Mouse (Mus musculus): ENCODE data around the gene Carns1. TPM values are rescaled to one million over a fixed set of nuclear protein-coding genes. Genes with fewer than 3 reads are reported as not detected.

The Carns1 gene
- total and polyA plus RNA-seq, 3 experiments, result 0.63 to 0.81 TPM; not detected in 1

DNA sequence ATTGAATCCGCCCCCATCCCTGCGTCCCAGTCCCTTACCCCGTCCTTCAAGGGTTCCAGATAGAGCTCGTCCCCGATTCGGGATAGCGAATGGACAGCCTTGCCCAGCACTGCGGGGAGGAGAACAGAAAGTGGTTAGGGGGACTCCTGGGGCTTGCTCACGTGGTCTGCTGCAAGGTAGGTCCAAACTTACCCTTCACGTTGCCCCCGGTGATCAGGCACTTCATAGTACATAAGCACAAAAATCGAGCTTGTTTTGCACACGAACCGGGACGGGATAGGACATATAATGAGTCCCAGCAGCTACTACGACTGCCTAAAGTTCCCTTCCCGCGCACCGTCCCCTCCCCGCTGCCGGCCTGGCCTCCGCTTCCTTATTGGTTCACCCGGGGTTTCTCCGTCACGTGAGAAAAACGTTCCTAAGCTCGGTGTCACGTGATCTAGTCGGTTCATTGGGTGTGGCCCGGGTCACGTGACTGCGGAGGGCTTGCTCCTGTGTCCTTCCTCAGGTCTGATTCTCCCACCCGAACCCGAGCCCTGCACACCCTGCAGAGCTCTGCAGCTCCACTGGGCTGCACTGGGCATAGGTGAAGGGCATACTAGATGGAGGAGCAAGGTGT lies 26.1 kb upstream of the Carns1 start, which contains the start of gene Rad9a (continued):
- no peak for TF ChIP-seq JUND (IDR thresholded peaks at IDR 0.05; ENCODE audit: low read depth, low read length)
- peak; percentile 50; the same call in 1 of the 2 replicates for TF ChIP-seq KAT2A (conservative IDR thresholded peaks at IDR 0.05; ENCODE audit: low read depth, low read length)
- TF ChIP-seq POLR2A (IDR thresholded peaks at IDR 0.05; ENCODE audit: control insufficient read depth in 1 of 2, insufficient read depth in 1 of 2, low read depth in 1 of 2, low read length in 2 of 2, poor library complexity in 1 of 2), result peak; percentile 81 to 97

DNA sequence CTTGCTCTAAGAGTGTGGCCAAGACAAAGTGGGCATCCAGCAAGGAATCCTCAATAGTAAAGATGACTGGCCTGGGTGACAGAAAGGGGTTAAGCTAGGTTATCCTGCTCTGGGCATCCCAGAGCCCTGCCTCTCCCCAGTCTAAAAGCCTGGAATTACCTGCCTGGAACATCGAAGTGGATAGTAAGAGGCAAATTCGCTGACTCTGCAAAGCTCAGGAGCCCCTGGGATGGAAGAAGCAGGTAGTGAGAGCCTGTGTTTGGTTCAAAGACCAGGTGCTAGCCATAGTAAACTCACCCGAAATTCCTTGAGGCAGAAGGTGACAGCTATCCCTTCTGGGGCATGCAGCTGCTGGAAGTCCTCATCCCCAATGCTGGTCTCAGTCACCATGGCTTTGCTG lies 21.9 kb upstream of the Carns1 start:
- no peak overlapping the region for H3K9ac ChIP-seq (ENCODE audit: control insufficient read depth, low read depth, low read length, poor library complexity, severe bottlenecking)

GRCm38 (mm10) chr19:4196548-4196947 lies 21.3 kb upstream of the Carns1 start:
- H3K4me3 ChIP-seq (ENCODE audit: control insufficient read depth in 1 of 2, insufficient read depth in 1 of 2, low read depth in 2 of 2, low read length in 2 of 2), result no peak overlapping the region
- no peak overlapping the region for H3K27ac ChIP-seq (ENCODE audit: control insufficient read depth, low read depth, low read length)
- peaks cover 6 to 27% of the 10 kb centered on the region in 2 experiments for H3K4me1 ChIP-seq (ENCODE audit: control insufficient read depth in 1 of 2, insufficient read depth in 2 of 2, low read length in 2 of 2)
- no peaks in the 10 kb centered on the region for H3K9me3 ChIP-seq (replicated peaks; ENCODE audit: insufficient read depth, low read length)
- no peaks in the 10 kb centered on the region for H3K27me3 ChIP-seq (ENCODE audit: control insufficient read depth in 1 of 2, insufficient read depth in 2 of 2, low read length in 2 of 2)
- H3K9ac ChIP-seq (ENCODE audit: control insufficient read depth, low read depth, low read length, poor library complexity, severe bottlenecking), result no peak overlapping the region
- no peak for TF ChIP-seq HCFC1 (IDR thresholded peaks at IDR 0.05; ENCODE audit: low read depth, low read length)
- no peak for TF ChIP-seq SIN3A (IDR thresholded peaks at IDR 0.05; ENCODE audit: low read length)
- TF ChIP-seq ZNF384 (IDR thresholded peaks at IDR 0.05; ENCODE audit: low read depth, low read length), result no peak
- no peak for TF ChIP-seq E2F4 (IDR thresholded peaks at IDR 0.05; ENCODE audit: borderline replicate concordance, low read depth, low read length)
- TF ChIP-seq TCF12 (IDR thresholded peaks at IDR 0.05; ENCODE audit: low read depth, low read length), result no peak
- TF ChIP-seq MYC (IDR thresholded peaks at IDR 0.05; ENCODE audit: low read depth, low read length), result no peak
- TF ChIP-seq NRF1 (IDR thresholded peaks at IDR 0.05; ENCODE audit: insufficient read depth, low read depth, low read length, poor library complexity, severe bottlenecking), result no peak
- H3K79me2 ChIP-seq (ENCODE audit: control insufficient read depth, insufficient read depth, low read length, poor library complexity), result peaks cover 39% of the 10 kb centered on the region
- H3K36me3 ChIP-seq (ENCODE audit: control insufficient read depth in 1 of 2, insufficient read depth in 2 of 2, low read length in 2 of 2), result peaks cover 6 to 21% of the 10 kb centered on the region in 2 experiments; a peak in 3 of 4 replicates
- DNase-seq (ENCODE audit: low read depth, low spot score), result no peak

More for the DNA sequence above, 21.9 kb upstream of the Carns1 start:
- peaks cover 37% of the 10 kb centered on the region for H3K79me2 ChIP-seq (ENCODE audit: control insufficient read depth, insufficient read depth, low read length, poor library complexity)
- H3K36me3 ChIP-seq (ENCODE audit: control insufficient read depth in 1 of 2, insufficient read depth in 2 of 2, low read length in 2 of 2), result peaks cover 6 to 24% of the 10 kb centered on the region in 2 experiments; a peak in 3 of 4 replicates
- H3K27me3 ChIP-seq (ENCODE audit: control insufficient read depth in 1 of 2, insufficient read depth in 2 of 2, low read length in 2 of 2), result no peaks in the 10 kb centered on the region
- peaks cover 6 to 32% of the 10 kb centered on the region in 2 experiments for H3K4me1 ChIP-seq (ENCODE audit: control insufficient read depth in 1 of 2, insufficient read depth in 2 of 2, low read length in 2 of 2)
- TF ChIP-seq MAFK (IDR thresholded peaks at IDR 0.05; ENCODE audit: borderline replicate concordance, low read depth, low read length) (0 out of 2 replicates have a peak, but pooled peaks have one; percentile 50), NRF1 (IDR thresholded peaks at IDR 0.05; ENCODE audit: insufficient read depth, low read depth, low read length, poor library complexity, severe bottlenecking) (no peak)
- no peak overlapping the region for H3K27ac ChIP-seq (ENCODE audit: control insufficient read depth, low read depth, low read length)
- H3K4me3 ChIP-seq (ENCODE audit: control insufficient read depth in 1 of 2, insufficient read depth in 1 of 2, low read depth in 2 of 2, low read length in 2 of 2), result no peak overlapping the region
- H3K9me3 ChIP-seq (replicated peaks; ENCODE audit: insufficient read depth, low read length), result no peaks in the 10 kb centered on the region
- DNase-seq (ENCODE audit: low read depth, low spot score), result no peak

- H3K79me2 ChIP-seq (ENCODE audit: control insufficient read depth, insufficient read depth, low read length, poor library complexity), result peaks cover 37% of the 10 kb centered on the region
- H3K9me3 ChIP-seq (replicated peaks; ENCODE audit: insufficient read depth, low read length), result no peaks in the 10 kb centered on the region
- H3K36me3 ChIP-seq (ENCODE audit: control insufficient read depth in 1 of 2, insufficient read depth in 2 of 2, low read length in 2 of 2), result peaks cover 6 to 23% of the 10 kb centered on the region in 2 experiments; a peak in 3 of 4 replicates
- H3K27ac ChIP-seq (ENCODE audit: control insufficient read depth, low read depth, low read length), result no peak overlapping the region
- H3K4me3 ChIP-seq (ENCODE audit: control insufficient read depth in 1 of 2, insufficient read depth in 1 of 2, low read depth in 2 of 2, low read length in 2 of 2), result no peak overlapping the region
- H3K27me3 ChIP-seq (ENCODE audit: control insufficient read depth in 1 of 2, insufficient read depth in 2 of 2, low read length in 2 of 2), result no peaks in the 10 kb centered on the region
- H3K9ac ChIP-seq (ENCODE audit: control insufficient read depth, low read depth, low read length, poor library complexity, severe bottlenecking), result no peak overlapping the region
- H3K4me1 ChIP-seq (ENCODE audit: control insufficient read depth in 1 of 2, insufficient read depth in 2 of 2, low read length in 2 of 2), result peaks cover 6 to 27% of the 10 kb centered on the region in 2 experiments
- DNase-seq (ENCODE audit: low read depth, low spot score), result no peak
- no peak for TF ChIP-seq MAFK (IDR thresholded peaks at IDR 0.05; ENCODE audit: borderline replicate concordance, low read depth, low read length)
- TF ChIP-seq ZC3H11A (IDR thresholded peaks at IDR 0.05; ENCODE audit: low read depth, low read length), result no peak
- TF ChIP-seq TCF12 (IDR thresholded peaks at IDR 0.05; ENCODE audit: low read depth, low read length), result no peak
- TF ChIP-seq JUND (IDR thresholded peaks at IDR 0.05; ENCODE audit: low read depth, low read length), result no peak
- TF ChIP-seq MYC (IDR thresholded peaks at IDR 0.05; ENCODE audit: low read depth, low read length), result no peak
- TF ChIP-seq POLR2AphosphoS2 (IDR thresholded peaks at IDR 0.05; ENCODE audit: low read length), result no peak
- no peak for TF ChIP-seq ZMIZ1 (IDR thresholded peaks at IDR 0.05; ENCODE audit: low read depth, low read length)
- TF ChIP-seq SMC3 (IDR thresholded peaks at IDR 0.05; ENCODE audit: low read depth, low read length), result no peak
- no peak for TF ChIP-seq USF2 (IDR thresholded peaks at IDR 0.05; ENCODE audit: borderline replicate concordance in 1 of 2, insufficient read depth in 1 of 2, low read depth in 1 of 2, low read length in 2 of 2)
- no peak for TF ChIP-seq ZKSCAN1 (IDR thresholded peaks at IDR 0.05; ENCODE audit: low read depth, low read length)
- TF ChIP-seq TBP (IDR thresholded peaks at IDR 0.05; ENCODE audit: low read depth, low read length), result no peak
- no peak for TF ChIP-seq POLR2AphosphoS5 (IDR thresholded peaks at IDR 0.05; ENCODE audit: borderline replicate concordance, low read depth, low read length)
- TF ChIP-seq USF1 (IDR thresholded peaks at IDR 0.05; ENCODE audit: low read depth, low read length), result no peak
- TF ChIP-seq GATA1 (IDR thresholded peaks at IDR 0.05; ENCODE audit: low read depth, low read length), result no peak
- TF ChIP-seq GABPA (IDR thresholded peaks at IDR 0.05; ENCODE audit: low read depth, low read length), result no peak
Observed at GRCm38 (mm10) chr19:4196048-4196447, 20.8 kb upstream of the Carns1 start.

All from MEL (cell line).